Mouse (Mus musculus) sigmoid colon, adult 10 weeks (tissue): ENCODE data around the gene Prkcg. TPM values are rescaled to one million over a fixed set of nuclear protein-coding genes. Genes with fewer than 3 reads are reported as not detected.

Experiments used
- polyA plus RNA-seq: library from polyadenylated mRNA; stranded (reverse); fragments of 350-450 nt; fragmentation: Illumina TruSeq; extraction: RNeasy Lipid Tissue Mini Kit (QIAGEN cat#74804); gene quantifications from one replicate; pipeline ENCODE4 v1.2.3, GENCODE M21; 2014; ENCODE audit warnings: low read depth, low replicate concordance

Prkcg gene
- polyA plus RNA-seq = 0.44 TPM

DNA sequence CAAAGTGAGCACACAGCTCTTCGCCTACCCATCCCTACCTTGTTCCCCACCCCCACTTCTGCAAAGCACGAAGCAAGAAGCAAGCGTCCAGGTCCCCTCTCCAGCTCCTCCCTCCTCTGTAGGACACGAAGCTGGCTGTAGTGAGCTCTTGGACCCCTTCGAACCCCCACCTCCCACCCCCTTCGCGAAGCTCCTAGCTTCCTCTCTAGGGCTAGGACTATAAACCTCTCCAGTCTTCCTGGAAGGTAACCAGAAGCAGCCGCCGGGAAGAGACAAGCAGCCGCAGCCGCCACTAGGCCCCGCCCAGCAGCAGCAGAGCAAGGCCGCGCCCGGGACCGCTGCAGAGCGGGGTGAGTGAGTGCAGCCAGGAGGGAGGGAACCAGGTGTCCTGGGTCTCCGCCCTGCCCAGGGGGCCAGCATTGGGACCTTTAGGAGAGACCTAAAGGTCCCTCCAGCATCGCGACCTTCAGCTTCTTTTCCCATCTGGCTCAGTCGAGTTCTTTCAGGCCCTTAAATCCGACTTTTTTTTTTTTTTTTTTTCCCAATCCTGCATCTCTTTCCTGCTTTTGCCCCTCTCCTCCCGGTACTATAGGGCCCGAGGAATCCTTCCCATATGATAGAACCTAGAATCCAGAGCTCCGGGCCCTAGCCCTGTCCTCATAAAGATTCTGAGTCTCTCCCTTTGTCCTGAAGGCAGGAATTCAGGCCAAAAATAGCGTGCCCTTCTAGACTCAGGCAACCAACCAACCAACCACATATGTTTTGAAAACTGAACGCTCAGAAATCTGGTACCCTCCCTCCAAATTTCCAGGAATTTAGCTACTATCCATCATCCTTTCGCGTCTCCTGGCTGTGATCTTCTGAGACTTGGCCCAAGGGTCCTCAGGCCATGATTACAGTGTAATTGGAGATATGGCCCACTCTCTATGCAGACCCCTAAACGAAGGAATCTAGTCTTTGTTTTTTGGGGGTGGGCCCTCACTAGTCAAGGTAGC, at the start of gene Prkcg, which contains the start of gene Myadm:
Prkcg (plus strand) TSS at position 204 of the 995 bp plus-strand sequence.
Myadm (plus strand) TSS at position 105 of the 995 bp plus-strand sequence.

GRCm38 (mm10) chr7:3332619-3333521, 43.9 kb downstream of the Prkcg start, which contains the start of gene Cacng7:
Gene Cacng7, plus strand, starts transcription at chr7:3332955.

Other genes with a start within 250 kb of the Prkcg start
- not detected for gene AU018091, start 120.0 kb upstream of the Prkcg start, polyA plus RNA-seq
- gene Nlrp12, start 39.4 kb upstream of the Prkcg start, polyA plus RNA-seq = not detected
- 181 TPM for gene Myadm, start 99 bp upstream of the Prkcg start, polyA plus RNA-seq
- 1.1 TPM for gene Cacng7, start 43.8 kb downstream of the Prkcg start, polyA plus RNA-seq
- not detected for gene Cacng8, start 101.5 kb downstream of the Prkcg start, polyA plus RNA-seq
- 0.22 TPM for gene Cacng6, start 135.0 kb downstream of the Prkcg start, polyA plus RNA-seq
- gene Tarm1, start 213.4 kb downstream of the Prkcg start, polyA plus RNA-seq = not detected